Mouse (Mus musculus) liver, embryonic 11.5 days (tissue): ENCODE results near the gene Cnn3. TPM values are rescaled to one million over a fixed set of nuclear protein-coding genes. Genes with fewer than 3 reads are reported as not detected.

Experiments used
- ATAC-seq: fragments of 200-750 bp; cut with Nextera tagmentation; replicated peaks from 2 replicates; pipeline ENCODE4 v1.8.0; 2017; ENCODE audit warnings: moderate number of reproducible peaks, mild to moderate bottlenecking, moderate TSS enrichment, moderate library complexity; ENCODE audit not compliant: low FRiP score
- DNase-seq: peaks from one replicate; pipeline ENCODE4 v3.0.0-alpha.2; 2017; ENCODE audit warnings: low spot score
- H3K27ac ChIP-seq: fragments of 300-500 bp; sonication (generic); 2 replicates; pipeline ENCODE4 v1.5.1; 2014; ENCODE audit warnings: mild to moderate bottlenecking, low read depth, low read length, control low read depth
- H3K27me3 ChIP-seq: fragments of 300-500 bp; sonication (generic); replicated peaks from 2 replicates; pipeline ENCODE4 v1.6.1; 2014; ENCODE audit warnings: low read length, mixed read lengths; ENCODE audit not compliant: control insufficient read depth, insufficient read depth
- H3K36me3 ChIP-seq: fragments of 300-500 bp; sonication (generic); 2 replicates; pipeline ENCODE4 v1.6.1; 2014; ENCODE audit warnings: mild to moderate bottlenecking, low read length, moderate library complexity, mixed read lengths; ENCODE audit not compliant: control insufficient read depth, insufficient read depth
- H3K4me1 ChIP-seq: fragments of 300-500 bp; sonication (generic); replicated peaks from 2 replicates; pipeline ENCODE4 v1.6.1; 2014; ENCODE audit warnings: low read length, mixed read lengths; ENCODE audit not compliant: control insufficient read depth, insufficient read depth
- H3K4me2 ChIP-seq: fragments of 300-500 bp; sonication (generic); 2 replicates; pipeline ENCODE4 v1.6.1; 2014; ENCODE audit warnings: mild to moderate bottlenecking, control low read depth, moderate library complexity
- H3K4me3 ChIP-seq: fragments of 300-500 bp; sonication (generic); 2 replicates; pipeline ENCODE4 v1.5.1; 2014; ENCODE audit warnings: low read depth, low read length, control low read depth
- H3K9ac ChIP-seq: fragments of 300-500 bp; sonication (generic); 2 replicates; pipeline ENCODE4 v1.6.1; 2014; ENCODE audit warnings: low read depth, low read length, control low read depth
- H3K9me3 ChIP-seq: fragments of 300-500 bp; sonication (generic); 2 replicates; pipeline ENCODE4 v1.6.1; 2016; ENCODE audit warnings: low read length, inconsistent platforms, mixed read lengths; ENCODE audit not compliant: control insufficient read depth
- WGBS: fragments of 180-500 bp; shearing (Covaris S2); extraction: QIAGEN DNeasy Blood & Tissue Kit; methylation state at CpG from one replicate; pipeline ENCODE4 v1.1.7; 2014; 5-methylcytosine and 5-hydroxymethylcytosine counted together
- polyA plus RNA-seq: library from polyadenylated mRNA; unstranded; fragments of >200 nt; fragmentation: Nextera tagmentation; extraction: Ambion mirVana; gene quantifications from 2 replicates; pipeline ENCODE4 v1.2.1, GENCODE M21; 2014

Cnn3 gene
- polyA plus RNA-seq, 1 experiment from 2014 or later, result 294 TPM

GRCm38 (mm10) chr3:121428696-121429259 is 2.5 kb downstream of the Cnn3 start:
- no peak overlapping the region for H3K9ac ChIP-seq
- ATAC-seq, result no peak
- H3K4me2 ChIP-seq, result peak overlapping the region; percentile 82
- no peaks in the 10 kb centered on the region for H3K36me3 ChIP-seq
- peaks cover 26% of the 10 kb centered on the region for H3K4me1 ChIP-seq
- H3K4me3 ChIP-seq, result peak overlapping the region; percentile 77
- 68% methylated on average over 11 of the region's 11 CpGs for WGBS
- no peak overlapping the region for H3K27ac ChIP-seq
- no peaks in the 10 kb centered on the region for H3K9me3 ChIP-seq
- DNase-seq, result no peak
- no peaks in the 10 kb centered on the region for H3K27me3 ChIP-seq

GRCm38 (mm10) chr3:121429469-121429868 is 3.2 kb downstream of the Cnn3 start:
- Histone ChIP-seq H3K9me3 (no peaks in the 10 kb centered on the region), H3K9ac (no peak overlapping the region), H3K4me2 (peak overlapping the region; percentile 29; the same call in 1 of the 2 replicates), H3K4me3 (no peak overlapping the region), H3K36me3 (no peaks in the 10 kb centered on the region), H3K27me3 (no peaks in the 10 kb centered on the region), H3K4me1 (peaks cover 33% of the 10 kb centered on the region), H3K27ac (no peak overlapping the region)
- no peak for DNase-seq
- WGBS, result 66% methylated on average over 3 of the region's 3 CpGs
- no peak for ATAC-seq

GRCm38 (mm10) chr3:121430289-121430936 is 4.1 kb downstream of the Cnn3 start:
- no peak overlapping the region for H3K4me2 ChIP-seq
- 66% methylated on average over 7 of the region's 7 CpGs for WGBS

GRCm38 (mm10) chr3:121433359-121433758 is 7.1 kb downstream of the Cnn3 start:
- ATAC-seq (no peak; the same call in 1 of the 2 replicates), DNase-seq (no peak)
- peaks cover 39% of the 10 kb centered on the region for H3K4me1 ChIP-seq
- 55% methylated on average over 6 of the region's 6 CpGs for WGBS
- H3K9ac ChIP-seq, result no peak overlapping the region
- no peaks in the 10 kb centered on the region for H3K27me3 ChIP-seq
- H3K36me3 ChIP-seq, result no peaks in the 10 kb centered on the region
- 0 out of 2 replicates have a peak overlapping the region, but pooled peaks have one; percentile 39 for H3K27ac ChIP-seq
- H3K4me3 ChIP-seq, result no peak overlapping the region
- H3K9me3 ChIP-seq, result no peaks in the 10 kb centered on the region
- H3K4me2 ChIP-seq, result no peak overlapping the region

More at GRCm38 (mm10) chr3:121430289-121430936, 4.1 kb downstream of the Cnn3 start:
- ATAC-seq (no peak), DNase-seq (no peak)
- Histone ChIP-seq H3K9me3 (no peaks in the 10 kb centered on the region), H3K4me1 (peaks cover 38% of the 10 kb centered on the region), H3K4me3 (no peak overlapping the region), H3K27ac (no peak overlapping the region), H3K36me3 (no peaks in the 10 kb centered on the region), H3K9ac (no peak overlapping the region), H3K27me3 (no peaks in the 10 kb centered on the region)

GRCm38 (mm10) chr3:121433968-121434533 is 7.8 kb downstream of the Cnn3 start:
- DNase-seq, result no peak
- Histone ChIP-seq H3K4me3 (no peak overlapping the region), H3K27me3 (no peaks in the 10 kb centered on the region), H3K4me1 (peaks cover 33% of the 10 kb centered on the region), H3K36me3 (no peaks in the 10 kb centered on the region), H3K9me3 (no peaks in the 10 kb centered on the region), H3K4me2 (0 out of 2 replicates have a peak overlapping the region, but pooled peaks have one; percentile 7), H3K9ac (no peak overlapping the region; the same call in 1 of the 2 replicates), H3K27ac (0 out of 2 replicates have a peak overlapping the region, but pooled peaks have one; percentile 39)
- no peak for ATAC-seq
- WGBS, result 64% methylated on average over 8 of the region's 8 CpGs

GRCm38 (mm10) chr3:121435296-121435695 is 9.0 kb downstream of the Cnn3 start:
- Histone ChIP-seq H3K27me3 (no peaks in the 10 kb centered on the region), H3K27ac (no peak overlapping the region), H3K9ac (no peak overlapping the region), H3K36me3 (no peaks in the 10 kb centered on the region), H3K4me1 (peaks cover 38% of the 10 kb centered on the region), H3K4me2 (no peak overlapping the region), H3K4me3 (no peak overlapping the region), H3K9me3 (no peaks in the 10 kb centered on the region)
- WGBS, result 71% methylated on average over 5 of the region's 5 CpGs
- ATAC-seq (no peak), DNase-seq (no peak)

GRCm38 (mm10) chr3:121437070-121437469 is 10.8 kb downstream of the Cnn3 start:
- WGBS, result 67% methylated on average over 7 of the region's 7 CpGs
- no peak for DNase-seq
- H3K27ac ChIP-seq, result no peak overlapping the region

GRCm38 (mm10) chr3:121437996-121438395 is 11.7 kb downstream of the Cnn3 start:
- H3K4me3 ChIP-seq, result no peak overlapping the region
- WGBS, result 62% methylated on average over 7 of the region's 7 CpGs
- H3K27me3 ChIP-seq, result no peaks in the 10 kb centered on the region
- H3K27ac ChIP-seq, result no peak overlapping the region
- peaks cover 35% of the 10 kb centered on the region for H3K4me1 ChIP-seq
- no peaks in the 10 kb centered on the region for H3K9me3 ChIP-seq
- H3K36me3 ChIP-seq, result no peaks in the 10 kb centered on the region
- H3K4me2 ChIP-seq, result no peak overlapping the region
- DNase-seq (no peak), ATAC-seq (no peak)
- H3K9ac ChIP-seq, result no peak overlapping the region

More at GRCm38 (mm10) chr3:121437070-121437469, 10.8 kb downstream of the Cnn3 start:
- H3K4me3 ChIP-seq, result no peak overlapping the region
- H3K9ac ChIP-seq, result no peak overlapping the region
- peaks cover 35% of the 10 kb centered on the region for H3K4me1 ChIP-seq
- ATAC-seq, result no peak
- H3K4me2 ChIP-seq, result no peak overlapping the region
- no peaks in the 10 kb centered on the region for H3K9me3 ChIP-seq
- no peaks in the 10 kb centered on the region for H3K36me3 ChIP-seq
- H3K27me3 ChIP-seq, result no peaks in the 10 kb centered on the region
